Mouse (Mus musculus): Measurements from ENCODE around the gene Zfp663. TPM values are rescaled to one million over a fixed set of nuclear protein-coding genes. Genes with fewer than 3 reads are reported as not detected.

The Zfp663 gene
- polyA plus RNA-seq, 1 experiment from 2014 or later = 10.4 TPM

GRCm38 (mm10) chr2:165318941-165319340 is 49.6 kb downstream of the Zfp663 start:
- H3K36me3 ChIP-seq = peaks cover 22% of the 10 kb centered on the region
- no peaks in the 10 kb centered on the region for H3K9me3 ChIP-seq
- no peak overlapping the region for H3K4me2 ChIP-seq (replicated peaks)
- peaks cover 84% of the 10 kb centered on the region for H3K4me1 ChIP-seq (replicated peaks)
- H3K9ac ChIP-seq (replicated peaks) = no peak overlapping the region
- peaks cover 16% of the 10 kb centered on the region for H3K27me3 ChIP-seq
- 89% methylated on average over 7 of the region's 7 CpGs for WGBS
- no peak for ATAC-seq
- H3K27ac ChIP-seq = 0 out of 2 replicates have a peak overlapping the region, but pooled peaks have one; percentile 3
- no peak overlapping the region for H3K4me3 ChIP-seq (replicated peaks)

GRCm38 (mm10) chr2:165317621-165318263 is 50.8 kb downstream of the Zfp663 start:
- H3K4me2 ChIP-seq (replicated peaks) = peak overlapping the region; percentile 44
- H3K36me3 ChIP-seq = peaks cover 32% of the 10 kb centered on the region
- H3K9ac ChIP-seq (replicated peaks) = peak overlapping the region; percentile 55; the same call in 1 of the 2 replicates
- H3K4me1 ChIP-seq (replicated peaks) = peaks cover 86% of the 10 kb centered on the region
- H3K27me3 ChIP-seq = peaks cover 21% of the 10 kb centered on the region
- H3K9me3 ChIP-seq = no peaks in the 10 kb centered on the region
- H3K27ac ChIP-seq = peak overlapping the region; percentile 98
- 38% methylated on average over 16 of the region's 16 CpGs for WGBS
- ATAC-seq = no peak; the same call in 1 of the 2 replicates
- H3K4me3 ChIP-seq (replicated peaks) = no peak overlapping the region

- H3K4me1 ChIP-seq (replicated peaks) = peaks cover 85% of the 10 kb centered on the region
- peak overlapping the region; percentile 44 for H3K4me2 ChIP-seq (replicated peaks)
- 0% methylated on average over 9 of the region's 9 CpGs for WGBS
These were observed 51.6 kb downstream of the Zfp663 start for GRCm38 (mm10) chr2:165316837-165317473.

GRCm38 (mm10) chr2:165316204-165316603 is 52.3 kb downstream of the Zfp663 start:
- H3K36me3 ChIP-seq = peaks cover 44% of the 10 kb centered on the region
- H3K9me3 ChIP-seq = no peaks in the 10 kb centered on the region
- peak; percentile 4; the same call in 1 of the 2 replicates for ATAC-seq
- peaks cover 85% of the 10 kb centered on the region for H3K4me1 ChIP-seq (replicated peaks)
- 23% methylated on average over 10 of the region's 10 CpGs for WGBS
- peak overlapping the region; percentile 61 for H3K9ac ChIP-seq (replicated peaks)
- H3K27ac ChIP-seq = peak overlapping the region; percentile 98
- H3K27me3 ChIP-seq = peaks cover 27% of the 10 kb centered on the region
- peak overlapping the region; percentile 44 for H3K4me2 ChIP-seq (replicated peaks)
- H3K4me3 ChIP-seq (replicated peaks) = no peak overlapping the region

More at GRCm38 (mm10) chr2:165316837-165317473, 51.6 kb downstream of the Zfp663 start:
- peak; percentile 95 for ATAC-seq
- peak overlapping the region; percentile 98 for H3K27ac ChIP-seq
- peak overlapping the region; percentile 61 for H3K9ac ChIP-seq (replicated peaks)
- peaks cover 39% of the 10 kb centered on the region for H3K36me3 ChIP-seq
- H3K9me3 ChIP-seq = no peaks in the 10 kb centered on the region
- H3K27me3 ChIP-seq = peaks cover 27% of the 10 kb centered on the region
- no peak overlapping the region for H3K4me3 ChIP-seq (replicated peaks)

- Histone ChIP-seq H3K9ac (replicated peaks) (peak overlapping the region; percentile 17; the same call in 1 of the 2 replicates), H3K27me3 (peaks cover 27% of the 10 kb centered on the region), H3K9me3 (no peaks in the 10 kb centered on the region), H3K4me1 (replicated peaks) (peaks cover 94% of the 10 kb centered on the region), H3K4me2 (replicated peaks) (no peak overlapping the region), H3K36me3 (peaks cover 47% of the 10 kb centered on the region), H3K4me3 (replicated peaks) (no peak overlapping the region), H3K27ac (no peak overlapping the region)
- no peak for ATAC-seq
- WGBS = 74% methylated on average over 8 of the region's 8 CpGs
These were observed 54.3 kb downstream of the Zfp663 start for GRCm38 (mm10) chr2:165314197-165314596.

- Histone ChIP-seq H3K4me2 (replicated peaks) (no peak overlapping the region), H3K9ac (replicated peaks) (0 out of 2 replicates have a peak overlapping the region, but pooled peaks have one; percentile 23), H3K4me3 (replicated peaks) (no peak overlapping the region), H3K36me3 (peaks cover 62% of the 10 kb centered on the region), H3K27ac (no peak overlapping the region), H3K9me3 (no peaks in the 10 kb centered on the region), H3K27me3 (peaks cover 27% of the 10 kb centered on the region), H3K4me1 (replicated peaks) (peaks cover 81% of the 10 kb centered on the region)
- 66% methylated on average over 7 of the region's 7 CpGs for WGBS
- no peak for ATAC-seq
These were observed 56.1 kb downstream of the Zfp663 start for GRCm38 (mm10) chr2:165312381-165312780.

GRCm38 (mm10) chr2:165311577-165311976 is 57.0 kb downstream of the Zfp663 start:
- peak overlapping the region; percentile 42 for H3K27ac ChIP-seq

GRCm38 (mm10) chr2:165310818-165311425 is 57.6 kb downstream of the Zfp663 start:
- H3K36me3 ChIP-seq = peaks cover 68% of the 10 kb centered on the region
- peak; percentile 25 for ATAC-seq
- WGBS = 27% methylated on average over 13 of the region's 13 CpGs
- H3K4me3 ChIP-seq (replicated peaks) = no peak overlapping the region
- H3K27ac ChIP-seq = peak overlapping the region; percentile 42
- no peak overlapping the region for H3K4me2 ChIP-seq (replicated peaks)
- peaks cover 72% of the 10 kb centered on the region for H3K4me1 ChIP-seq (replicated peaks)
- peaks cover 27% of the 10 kb centered on the region for H3K27me3 ChIP-seq
- H3K9me3 ChIP-seq = no peaks in the 10 kb centered on the region
- 0 out of 2 replicates have a peak overlapping the region, but pooled peaks have one; percentile 53 for H3K9ac ChIP-seq (replicated peaks)

More at GRCm38 (mm10) chr2:165311577-165311976, 57.0 kb downstream of the Zfp663 start:
- 0 out of 2 replicates have a peak, but pooled peaks have one; percentile 16 for ATAC-seq
- Histone ChIP-seq H3K4me1 (replicated peaks) (peaks cover 73% of the 10 kb centered on the region), H3K9me3 (no peaks in the 10 kb centered on the region), H3K27me3 (peaks cover 27% of the 10 kb centered on the region), H3K36me3 (peaks cover 70% of the 10 kb centered on the region), H3K4me3 (replicated peaks) (no peak overlapping the region), H3K9ac (replicated peaks) (no peak overlapping the region; the same call in 1 of the 2 replicates), H3K4me2 (replicated peaks) (no peak overlapping the region)
- WGBS = 46% methylated on average over 12 of the region's 12 CpGs

GRCm38 (mm10) chr2:165307801-165308200 is 60.7 kb downstream of the Zfp663 start:
- 91% methylated on average over 6 of the region's 6 CpGs for WGBS
- H3K4me3 ChIP-seq (replicated peaks) = no peak overlapping the region
- ATAC-seq = no peak
- H3K4me2 ChIP-seq (replicated peaks) = no peak overlapping the region
- H3K9ac ChIP-seq (replicated peaks) = no peak overlapping the region
- H3K4me1 ChIP-seq (replicated peaks) = peaks cover 47% of the 10 kb centered on the region
- H3K27me3 ChIP-seq = peaks cover 7% of the 10 kb centered on the region
- no peak overlapping the region for H3K27ac ChIP-seq
- no peaks in the 10 kb centered on the region for H3K9me3 ChIP-seq
- peaks cover 69% of the 10 kb centered on the region for H3K36me3 ChIP-seq

GRCm38 (mm10) chr2:165305438-165305837 is 63.1 kb downstream of the Zfp663 start:
- Histone ChIP-seq H3K36me3 (peaks cover 75% of the 10 kb centered on the region), H3K9me3 (no peaks in the 10 kb centered on the region), H3K27me3 (no peaks in the 10 kb centered on the region), H3K4me3 (replicated peaks) (no peak overlapping the region), H3K4me2 (replicated peaks) (no peak overlapping the region), H3K27ac (no peak overlapping the region), H3K4me1 (replicated peaks) (peaks cover 33% of the 10 kb centered on the region), H3K9ac (replicated peaks) (no peak overlapping the region)
- no peak for ATAC-seq
- 91% methylated on average over 8 of the region's 8 CpGs for WGBS

- H3K27ac ChIP-seq = no peak overlapping the region
- no peaks in the 10 kb centered on the region for H3K9me3 ChIP-seq
- peaks cover 26% of the 10 kb centered on the region for H3K4me1 ChIP-seq (replicated peaks)
- no peak overlapping the region for H3K4me2 ChIP-seq (replicated peaks)
- H3K36me3 ChIP-seq = peaks cover 81% of the 10 kb centered on the region
- WGBS = 89% methylated on average over 19 of the region's 19 CpGs
- no peak overlapping the region for H3K9ac ChIP-seq (replicated peaks)
- H3K4me3 ChIP-seq (replicated peaks) = no peak overlapping the region
- H3K27me3 ChIP-seq = no peaks in the 10 kb centered on the region
- no peak for ATAC-seq
These were observed 63.7 kb downstream of the Zfp663 start for GRCm38 (mm10) chr2:165304819-165305218.

Measured in midbrain, embryonic 13.5 days (tissue).